Mouse (Mus musculus) heart, embryonic 14.5 days (tissue): ENCODE data around the gene Atg5. TPM values are rescaled to one million over a fixed set of nuclear protein-coding genes. Genes with fewer than 3 reads are reported as not detected.
"Not testable (repeated sequence)": the region's sequence is repeated elsewhere in the genome, so short reads cannot be mapped to it uniquely, and the experiment has no call there.

Experiments
- ATAC-seq: fragments of 200-750 bp; cut with Nextera tagmentation; 2 replicates; pipeline ENCODE4 v1.8.0; 2017; ENCODE audit warnings: low read depth, moderate TSS enrichment; ENCODE audit not compliant: insufficient number of reproducible peaks, insufficient read depth, low FRiP score
- H3K27ac ChIP-seq, 2 experiments: fragments of 200-500 bp in 1 of 2; fragments of 300-500 bp in 1 of 2; sonication (generic) in 1 of 2; replicated peaks in 1 of 2; 2 replicates each; pipeline ENCODE4 v1.5.1; 2012 to 2014; ENCODE audit warnings: low read depth in 2 of 2, low read length in 2 of 2, control low read depth in 1 of 2, mild to moderate bottlenecking in 1 of 2, mixed read lengths in 1 of 2; ENCODE audit not compliant: control insufficient read depth in 1 of 2, insufficient read depth in 1 of 2
- H3K27me3 ChIP-seq: fragments of 300-500 bp; sonication (generic); 2 replicates; pipeline ENCODE4 v1.6.1; 2014; ENCODE audit warnings: mild to moderate bottlenecking, low read length, control low read depth; ENCODE audit not compliant: control insufficient read depth, insufficient read depth
- H3K36me3 ChIP-seq: fragments of 300-500 bp; sonication (generic); 2 replicates; pipeline ENCODE4 v1.6.1; 2014; ENCODE audit warnings: mild to moderate bottlenecking, control low read depth, low read length, mixed read lengths; ENCODE audit not compliant: control insufficient read depth, insufficient read depth
- H3K4me1 ChIP-seq, 2 experiments: fragments of 200-500 bp in 1 of 2; fragments of 300-500 bp in 1 of 2; sonication (generic) in 1 of 2; 2 replicates each; pipeline ENCODE4 v1.6.1; 2012 to 2014; ENCODE audit warnings: low read length in 2 of 2, control low read depth in 1 of 2, mixed read lengths in 1 of 2; ENCODE audit not compliant: control insufficient read depth in 2 of 2, insufficient read depth in 2 of 2
- H3K4me2 ChIP-seq: fragments of 300-500 bp; sonication (generic); 2 replicates; pipeline ENCODE4 v1.6.1; 2014; ENCODE audit warnings: mild to moderate bottlenecking, low read length
- H3K4me3 ChIP-seq, 2 experiments: fragments of 200-500 bp in 1 of 2; fragments of 300-500 bp in 1 of 2; sonication (generic) in 1 of 2; 2 replicates each; pipeline ENCODE4 v1.5.1; 2012 to 2014; ENCODE audit warnings: low read length in 2 of 2, mild to moderate bottlenecking in 2 of 2, control low read depth in 1 of 2, low read depth in 1 of 2, moderate library complexity in 1 of 2; ENCODE audit not compliant: control insufficient read depth in 1 of 2, insufficient read depth in 1 of 2
- H3K9ac ChIP-seq: fragments of 300-500 bp; sonication (generic); 2 replicates; pipeline ENCODE4 v1.6.1; 2014; ENCODE audit warnings: mild to moderate bottlenecking, low read length
- H3K9me3 ChIP-seq: fragments of 300-500 bp; sonication (generic); 2 replicates; pipeline ENCODE4 v1.6.1; 2016; ENCODE audit warnings: low read length, control low read depth; ENCODE audit not compliant: control insufficient read depth
- WGBS: fragments of 180-500 bp; shearing (Covaris S2); extraction: QIAGEN DNeasy Blood & Tissue Kit; methylation state at CpG from one replicate; pipeline ENCODE4 v1.1.7; 2014; 5-methylcytosine and 5-hydroxymethylcytosine counted together
- polyA plus RNA-seq: library from polyadenylated mRNA; unstranded; fragments of >200 nt; fragmentation: Nextera tagmentation; extraction: Ambion mirVana; gene quantifications from 2 replicates; pipeline ENCODE4 v1.2.1, GENCODE M21; 2014

The Atg5 gene
- polyA plus RNA-seq, result 23.9 and 27.9 TPM in 2 replicates

DNA sequence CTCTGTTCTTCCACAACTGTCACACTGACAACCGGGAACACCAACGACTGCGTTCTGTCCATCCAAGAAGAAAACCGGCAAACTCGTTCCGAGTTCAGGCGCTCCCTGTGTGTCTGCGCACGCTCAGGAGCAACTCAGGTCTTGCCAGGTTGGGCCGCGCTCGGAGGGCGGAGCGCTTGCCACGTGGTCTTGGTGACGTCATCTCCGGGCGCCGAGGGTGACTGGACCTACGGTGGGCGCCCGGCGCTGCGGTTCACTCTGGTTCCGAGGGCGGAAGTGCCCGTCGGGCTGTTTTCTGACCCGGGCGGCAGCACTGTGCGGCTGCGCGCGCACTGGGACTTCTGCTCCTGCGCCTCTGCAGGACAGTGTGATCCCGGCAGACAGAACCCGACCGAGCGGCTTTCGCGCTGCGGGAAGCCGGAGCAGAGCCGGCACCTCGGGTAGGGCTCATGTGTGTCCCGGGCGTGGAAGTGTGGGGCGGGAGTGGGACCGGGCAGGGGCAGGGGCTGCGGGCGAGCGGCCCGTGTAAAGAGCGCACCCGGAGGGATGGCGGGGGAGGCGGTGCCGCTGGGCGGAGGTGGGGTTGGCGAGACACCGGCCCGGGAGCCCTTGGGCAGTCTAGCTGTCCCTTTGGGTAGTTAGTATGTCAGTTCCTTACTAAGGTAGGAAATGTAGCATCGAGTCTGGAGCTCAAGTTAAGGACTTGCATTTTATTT lies at the start of gene Atg5:
TSS of gene Atg5 (plus strand) at position 214 of the 716 bp plus-strand sequence.
- H3K4me3 ChIP-seq, result peak within 1 kb of the TSS; percentile 87 to 90
- H3K9me3 ChIP-seq, result no peaks in the 10 kb centered on the region
- H3K27me3 ChIP-seq, result no peaks in the 10 kb centered on the region
- H3K4me2 ChIP-seq, result peak within 1 kb of the TSS; percentile 93
- under 1% methylated on average over 63 of the region's 63 CpGs for WGBS
- peak; percentile 96 for ATAC-seq
- peak within 1 kb of the TSS; percentile 93 for H3K9ac ChIP-seq
- no peaks in the 10 kb centered on the region for H3K36me3 ChIP-seq
- H3K4me1 ChIP-seq, result peaks cover 6 to 19% of the 10 kb centered on the region in 2 experiments
- H3K27ac ChIP-seq, result peak within 1 kb of the TSS; percentile 88 to 94

DNA sequence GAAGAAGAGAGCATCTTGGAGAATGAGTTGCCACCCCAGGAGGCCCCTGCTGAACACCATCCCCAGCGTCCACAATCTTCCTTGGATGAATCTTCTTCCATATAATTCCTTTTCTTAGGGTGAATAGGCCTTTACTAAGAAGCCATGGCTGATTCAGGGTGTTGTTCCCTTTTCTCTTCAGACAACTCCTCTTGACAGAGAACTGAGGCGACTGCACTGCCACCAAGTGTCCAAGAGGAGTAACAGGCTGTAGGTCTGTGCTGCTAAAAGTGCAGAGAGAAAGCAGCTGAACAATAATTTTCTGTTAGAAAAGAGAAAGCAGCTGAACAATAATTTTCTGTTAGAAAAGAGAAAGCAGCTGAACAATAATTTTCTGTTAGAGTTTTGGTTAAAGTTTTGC lies 49.1 kb upstream of the Atg5 start:
- H3K4me2 ChIP-seq, H3K27me3 ChIP-seq, H3K36me3 ChIP-seq, H3K9me3 ChIP-seq, H3K4me1 ChIP-seq, H3K27ac ChIP-seq, H3K9ac ChIP-seq, H3K4me3 ChIP-seq, ATAC-seq: not testable (repeated sequence)
- 3% methylated on average over 2 of the region's 2 CpGs for WGBS

- Histone ChIP-seq H3K27me3 (no peaks in the 10 kb centered on the region), H3K4me3 (no peak overlapping the region), H3K9ac (no peak overlapping the region), H3K27ac (no peak overlapping the region), H3K36me3 (no peaks in the 10 kb centered on the region), H3K9me3 (no peaks in the 10 kb centered on the region), H3K4me2 (no peak overlapping the region), H3K4me1 (no peaks in the 10 kb centered on the region)
- ATAC-seq, result no peak
- 85% methylated on average over 9 of the region's 9 CpGs for WGBS
These were observed 43.8 kb upstream of the Atg5 start for GRCm38 (mm10) chr10:44224345-44224744.

DNA sequence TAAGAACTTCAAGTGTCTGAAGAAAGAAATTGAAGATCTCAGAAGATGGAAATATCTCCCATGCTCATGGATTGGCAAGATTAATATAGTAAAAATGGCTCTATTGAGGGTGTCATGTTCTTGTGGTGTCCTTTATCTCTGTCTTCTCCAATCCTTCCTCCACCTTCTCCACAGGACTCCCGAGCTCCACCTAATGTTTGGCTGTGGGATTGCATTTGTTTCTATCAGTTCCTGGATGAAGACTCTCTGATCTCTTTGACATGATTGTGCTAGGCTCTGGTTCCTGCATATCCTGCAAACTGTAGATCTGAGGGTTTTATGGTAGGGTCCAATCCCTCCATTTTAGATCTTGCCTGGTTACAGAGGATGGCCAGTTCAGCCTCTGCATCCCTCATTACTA lies 34.8 kb upstream of the Atg5 start:
- H3K4me1 ChIP-seq, result not testable (repeated sequence)

DNA sequence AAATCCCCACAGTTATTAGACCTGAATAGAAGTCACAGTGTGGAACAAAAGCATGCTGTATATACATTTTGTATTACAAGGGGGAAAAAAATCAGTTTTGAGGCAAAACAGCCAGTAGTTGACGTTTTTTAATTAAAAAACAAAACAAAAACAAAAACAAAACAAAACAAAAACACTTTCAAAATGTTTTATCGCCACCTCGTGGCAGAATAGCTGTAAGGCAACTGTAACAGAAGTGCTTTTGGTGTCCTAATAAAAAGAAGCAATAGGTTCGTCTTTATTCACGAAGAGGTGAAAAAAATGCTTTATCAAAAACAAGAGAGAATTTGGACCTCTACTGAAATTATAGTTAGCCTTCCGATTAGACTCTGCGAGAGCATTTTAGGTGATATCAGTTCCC lies 32.9 kb upstream of the Atg5 start:
- H3K27me3 ChIP-seq, H3K9me3 ChIP-seq, H3K9ac ChIP-seq, H3K4me1 ChIP-seq, H3K4me2 ChIP-seq, ATAC-seq, H3K4me3 ChIP-seq, H3K36me3 ChIP-seq, H3K27ac ChIP-seq: not testable (repeated sequence)
- 34% methylated on average over 7 of the region's 7 CpGs for WGBS

More for the DNA sequence above, 34.8 kb upstream of the Atg5 start:
- H3K27me3 ChIP-seq, H3K4me2 ChIP-seq, ATAC-seq, H3K9ac ChIP-seq, H3K9me3 ChIP-seq, H3K4me3 ChIP-seq, H3K27ac ChIP-seq, H3K36me3 ChIP-seq: not testable (repeated sequence)
- 4% methylated on average over 1 of the region's 1 CpGs for WGBS

DNA sequence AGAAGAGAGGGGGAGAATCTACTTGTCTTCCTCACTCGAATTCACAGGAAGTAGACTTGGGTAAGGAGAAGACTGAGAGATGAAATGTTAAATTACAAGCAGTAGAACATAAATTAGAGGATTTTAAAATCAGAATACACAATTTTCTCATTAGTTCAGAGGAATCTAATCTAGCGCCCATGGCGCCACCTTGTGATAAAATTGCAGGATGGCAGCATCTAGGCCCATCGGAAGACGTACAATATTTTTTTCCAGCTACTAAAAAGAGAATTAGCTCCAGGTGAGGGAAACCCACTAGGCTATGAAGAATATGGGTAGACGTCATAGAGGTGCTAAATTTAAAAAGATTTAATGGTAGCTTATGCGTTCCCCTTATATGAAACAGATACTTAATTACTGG lies 11.5 kb upstream of the Atg5 start:
- H3K4me3 ChIP-seq, result no peak overlapping the region
- H3K9me3 ChIP-seq, result no peaks in the 10 kb centered on the region
- no peak for ATAC-seq
- H3K4me1 ChIP-seq, result no peaks in the 10 kb centered on the region
- no peaks in the 10 kb centered on the region for H3K27me3 ChIP-seq
- WGBS, result 31% methylated on average over 7 of the region's 7 CpGs
- H3K36me3 ChIP-seq, result no peaks in the 10 kb centered on the region
- H3K27ac ChIP-seq, result no peak overlapping the region
- no peak overlapping the region for H3K4me2 ChIP-seq
- no peak overlapping the region for H3K9ac ChIP-seq

DNA sequence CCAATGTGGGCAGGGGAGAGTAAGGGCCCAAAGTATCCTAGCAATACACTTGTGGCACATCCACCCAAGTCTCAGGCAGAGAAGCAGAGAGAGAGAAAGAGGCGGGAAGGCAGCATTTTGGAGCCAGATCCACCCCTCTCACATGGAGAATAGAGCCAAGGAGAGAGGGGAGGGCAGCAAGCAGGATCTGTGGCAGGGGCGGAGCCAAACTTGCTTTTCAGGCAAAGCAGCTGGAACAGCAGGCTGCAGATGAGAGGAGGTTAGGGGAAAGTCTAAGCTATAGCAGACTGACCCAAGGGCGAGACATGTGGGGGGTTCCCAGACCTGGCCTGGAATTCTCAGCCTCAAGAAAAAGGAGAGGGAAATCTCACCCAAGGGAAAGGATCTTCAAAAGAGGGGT lies 2.3 kb upstream of the Atg5 start:
- no peak overlapping the region for H3K4me3 ChIP-seq
- 84% methylated on average over 3 of the region's 3 CpGs for WGBS
- no peaks in the 10 kb centered on the region for H3K9me3 ChIP-seq
- no peak overlapping the region for H3K27ac ChIP-seq
- peaks cover 6 to 19% of the 10 kb centered on the region in 2 experiments for H3K4me1 ChIP-seq
- no peak for ATAC-seq
- H3K9ac ChIP-seq, result no peak overlapping the region
- no peak overlapping the region for H3K4me2 ChIP-seq
- H3K27me3 ChIP-seq, result no peaks in the 10 kb centered on the region
- H3K36me3 ChIP-seq, result no peaks in the 10 kb centered on the region

GRCm38 (mm10) chr10:44266561-44266960 lies 1.6 kb upstream of the Atg5 start:
- Histone ChIP-seq H3K9ac (no peak overlapping the region), H3K4me1 (peaks cover 6 to 19% of the 10 kb centered on the region in 2 experiments), H3K4me2 (peak overlapping the region; percentile 93), H3K9me3 (no peaks in the 10 kb centered on the region), H3K27ac (no peak overlapping the region), H3K4me3 (no peak overlapping the region), H3K36me3 (no peaks in the 10 kb centered on the region), H3K27me3 (no peaks in the 10 kb centered on the region)
- ATAC-seq, result no peak
